Mouse (Mus musculus) liver, embryonic 14.5 days (tissue): ENCODE results near the gene Espn.

Source experiments
- CTCF ChIP-seq: IDR thresholded peaks from 2 replicates; pipeline ENCODE4 v1.5.1; 2016; ENCODE audit warnings: antibody characterized with exemption, low read depth, control low read depth
- EP300 ChIP-seq: IDR thresholded peaks from 2 replicates; pipeline ENCODE4 v1.6.1; 2016; ENCODE audit warnings: antibody characterized with exemption, low read depth

DNA sequence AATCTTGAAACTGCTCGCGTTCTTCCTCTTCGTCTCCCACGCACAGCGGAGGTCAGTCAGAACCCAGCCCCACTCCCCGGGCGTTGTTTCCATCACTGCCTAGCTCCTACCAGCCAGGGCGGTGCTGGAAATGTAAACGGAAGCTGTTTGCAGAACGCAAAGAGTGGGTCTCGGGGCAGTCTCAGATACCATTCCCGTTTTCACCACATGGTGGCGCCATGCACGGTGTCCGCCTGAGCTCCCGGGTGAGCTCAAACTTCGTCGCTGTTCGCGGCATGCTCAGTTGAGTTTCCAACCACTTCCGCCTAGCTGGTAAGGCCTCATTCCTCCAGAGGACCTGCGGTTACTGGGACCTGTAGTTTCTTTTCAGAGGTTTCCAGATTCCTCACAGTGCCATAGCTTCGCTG lies 1.6 kb upstream of the Espn start:
- TF ChIP-seq CTCF, result peak; percentile 96
- no peak for TF ChIP-seq EP300
